Mouse (Mus musculus): ENCODE measurements around the gene Wdr81.

The Wdr81 gene

GRCm38 (mm10) chr11:75400099-75400498 is 54.4 kb downstream of the Wdr81 start:
- peak; percentile 70 for DNase-seq (ENCODE audit: low read depth, low spot score)

- DNase-seq (ENCODE audit: low read depth, low spot score), result no peak
These were observed 55.1 kb downstream of the Wdr81 start for GRCm38 (mm10) chr11:75399411-75399841.

GRCm38 (mm10) chr11:75397452-75397851 is 57.1 kb downstream of the Wdr81 start:
- no peak for DNase-seq (ENCODE audit: low read depth, low spot score)

GRCm38 (mm10) chr11:75395611-75396010 is 58.9 kb downstream of the Wdr81 start:
- DNase-seq (ENCODE audit: low read depth, low spot score), result no peak
